Mouse (Mus musculus): ENCODE results near the gene Hhat. TPM values are rescaled to one million over a fixed set of nuclear protein-coding genes. Genes with fewer than 3 reads are reported as not detected.

Hhat gene
- polyA plus RNA-seq, 1 experiment from 2014 or later = 4.8 TPM

GRCm38 (mm10) chr1:192699101-192699500 lies 71.9 kb downstream of the Hhat start:
- Histone ChIP-seq H3K9ac (ENCODE audit: low read depth, low read length) (no peak overlapping the region), H3K27ac (ENCODE audit: low read depth, low read length) (no peak overlapping the region), H3K27me3 (replicated peaks; ENCODE audit: control insufficient read depth, insufficient read depth, low read length) (no peaks in the 10 kb centered on the region), H3K4me3 (ENCODE audit: low read depth, low read length) (no peak overlapping the region), H3K36me3 (ENCODE audit: control insufficient read depth, insufficient read depth) (no peaks in the 10 kb centered on the region), H3K9me3 (ENCODE audit: control insufficient read depth) (no peaks in the 10 kb centered on the region), H3K4me1 (replicated peaks; ENCODE audit: control insufficient read depth, insufficient read depth, low read length) (no peaks in the 10 kb centered on the region), H3K4me2 (replicated peaks; ENCODE audit: low read depth) (no peak overlapping the region)
- no peak for ATAC-seq
- no peak for TF ChIP-seq CTCF (IDR thresholded peaks at IDR 0.05; ENCODE audit: low read depth)

DNA sequence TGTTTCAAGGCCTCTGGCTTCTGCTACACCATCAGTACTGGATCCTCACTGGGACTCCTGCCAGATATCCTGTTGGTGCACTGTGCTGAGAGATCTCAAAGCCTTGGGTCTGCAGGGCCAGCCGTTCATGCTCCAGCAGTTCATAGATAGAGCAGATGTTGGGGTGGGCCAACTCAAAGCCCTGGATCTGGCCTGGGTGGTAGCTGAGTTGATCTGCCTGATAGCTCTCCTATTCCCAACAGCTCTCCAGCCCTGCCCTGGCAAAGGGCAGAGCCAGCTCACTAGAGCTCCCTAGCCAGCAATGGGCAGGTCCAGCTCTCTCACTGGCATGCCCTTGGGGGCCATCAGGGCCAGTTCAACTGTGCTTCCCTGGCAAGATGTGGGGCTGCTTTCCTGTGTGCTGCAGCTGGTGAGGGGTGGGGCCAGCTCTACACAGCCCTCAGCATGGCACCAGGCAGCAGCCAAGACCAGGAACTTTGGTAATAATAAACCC lies 74.6 kb downstream of the Hhat start:
- no peak for TF ChIP-seq CTCF (IDR thresholded peaks at IDR 0.05; ENCODE audit: low read depth)
- ATAC-seq = no peak

DNA sequence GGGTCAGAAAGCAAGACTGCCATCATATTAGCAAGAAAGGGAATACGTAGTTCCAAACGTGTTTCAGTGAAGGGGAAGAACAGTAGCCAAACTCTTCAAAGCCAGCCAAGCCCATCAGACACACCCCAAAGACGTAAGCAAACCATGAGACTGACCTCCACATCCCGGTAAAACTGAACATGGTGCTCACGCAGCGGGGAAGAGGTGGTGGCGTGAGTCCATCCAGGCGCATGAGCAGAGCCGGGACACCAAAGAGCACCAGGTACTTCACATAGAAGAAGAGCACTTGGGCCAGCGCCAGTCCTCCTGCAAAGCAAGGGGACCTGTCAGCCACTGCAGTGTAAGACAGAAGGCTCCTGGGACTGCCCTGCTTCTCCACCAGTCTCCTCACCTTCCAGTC lies 77.4 kb downstream of the Hhat start:
- no peak for TF ChIP-seq CTCF (IDR thresholded peaks at IDR 0.05; ENCODE audit: low read depth)
- Histone ChIP-seq H3K4me3 (ENCODE audit: low read depth, low read length) (no peak overlapping the region), H3K9me3 (ENCODE audit: control insufficient read depth) (no peaks in the 10 kb centered on the region), H3K9ac (ENCODE audit: low read depth, low read length) (no peak overlapping the region), H3K27ac (ENCODE audit: low read depth, low read length) (no peak overlapping the region), H3K27me3 (replicated peaks; ENCODE audit: control insufficient read depth, insufficient read depth, low read length) (no peaks in the 10 kb centered on the region), H3K4me1 (replicated peaks; ENCODE audit: control insufficient read depth, insufficient read depth, low read length) (no peaks in the 10 kb centered on the region), H3K4me2 (replicated peaks; ENCODE audit: low read depth) (no peak overlapping the region), H3K36me3 (ENCODE audit: control insufficient read depth, insufficient read depth) (no peaks in the 10 kb centered on the region)
- 90% methylated on average over 10 of the region's 10 CpGs for WGBS
- no peak for ATAC-seq

More for the DNA sequence above, 74.6 kb downstream of the Hhat start:
- H3K27me3 ChIP-seq (replicated peaks; ENCODE audit: control insufficient read depth, insufficient read depth, low read length) = no peaks in the 10 kb centered on the region
- no peaks in the 10 kb centered on the region for H3K36me3 ChIP-seq (ENCODE audit: control insufficient read depth, insufficient read depth)
- H3K9ac ChIP-seq (ENCODE audit: low read depth, low read length) = no peak overlapping the region
- 75% methylated on average over 1 of the region's 1 CpGs for WGBS
- no peak overlapping the region for H3K4me2 ChIP-seq (replicated peaks; ENCODE audit: low read depth)
- no peaks in the 10 kb centered on the region for H3K9me3 ChIP-seq (ENCODE audit: control insufficient read depth)
- H3K4me3 ChIP-seq (ENCODE audit: low read depth, low read length) = no peak overlapping the region
- no peaks in the 10 kb centered on the region for H3K4me1 ChIP-seq (replicated peaks; ENCODE audit: control insufficient read depth, insufficient read depth, low read length)
- no peak overlapping the region for H3K27ac ChIP-seq (ENCODE audit: low read depth, low read length)

DNA sequence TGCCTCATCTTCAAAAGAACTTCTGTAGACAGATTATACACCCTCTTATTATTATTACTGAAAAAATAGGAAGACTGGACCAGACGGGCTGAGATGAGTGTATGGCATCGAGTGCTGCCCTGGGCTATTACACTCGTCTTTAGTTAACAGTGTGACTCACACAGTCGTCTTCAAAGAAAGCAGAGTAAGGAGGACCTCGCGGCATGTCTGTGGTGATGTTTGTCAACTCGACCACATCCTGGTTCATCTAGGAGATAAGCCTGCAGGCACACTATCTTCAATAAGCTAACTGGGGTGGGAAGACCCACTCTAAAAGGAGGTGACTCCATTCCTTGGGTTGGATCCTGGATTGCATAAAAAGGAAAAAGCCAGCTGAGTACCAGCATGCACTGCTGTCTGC lies 78.0 kb downstream of the Hhat start:
- Histone ChIP-seq H3K36me3 (ENCODE audit: control insufficient read depth, insufficient read depth) (no peaks in the 10 kb centered on the region), H3K27me3 (replicated peaks; ENCODE audit: control insufficient read depth, insufficient read depth, low read length) (no peaks in the 10 kb centered on the region), H3K4me3 (ENCODE audit: low read depth, low read length) (no peak overlapping the region), H3K4me1 (replicated peaks; ENCODE audit: control insufficient read depth, insufficient read depth, low read length) (no peaks in the 10 kb centered on the region), H3K4me2 (replicated peaks; ENCODE audit: low read depth) (no peak overlapping the region), H3K27ac (ENCODE audit: low read depth, low read length) (no peak overlapping the region), H3K9ac (ENCODE audit: low read depth, low read length) (no peak overlapping the region), H3K9me3 (ENCODE audit: control insufficient read depth) (no peaks in the 10 kb centered on the region)
- 74% methylated on average over 7 of the region's 7 CpGs for WGBS
- no peak for ATAC-seq
- no peak for TF ChIP-seq CTCF (IDR thresholded peaks at IDR 0.05; ENCODE audit: low read depth)

DNA sequence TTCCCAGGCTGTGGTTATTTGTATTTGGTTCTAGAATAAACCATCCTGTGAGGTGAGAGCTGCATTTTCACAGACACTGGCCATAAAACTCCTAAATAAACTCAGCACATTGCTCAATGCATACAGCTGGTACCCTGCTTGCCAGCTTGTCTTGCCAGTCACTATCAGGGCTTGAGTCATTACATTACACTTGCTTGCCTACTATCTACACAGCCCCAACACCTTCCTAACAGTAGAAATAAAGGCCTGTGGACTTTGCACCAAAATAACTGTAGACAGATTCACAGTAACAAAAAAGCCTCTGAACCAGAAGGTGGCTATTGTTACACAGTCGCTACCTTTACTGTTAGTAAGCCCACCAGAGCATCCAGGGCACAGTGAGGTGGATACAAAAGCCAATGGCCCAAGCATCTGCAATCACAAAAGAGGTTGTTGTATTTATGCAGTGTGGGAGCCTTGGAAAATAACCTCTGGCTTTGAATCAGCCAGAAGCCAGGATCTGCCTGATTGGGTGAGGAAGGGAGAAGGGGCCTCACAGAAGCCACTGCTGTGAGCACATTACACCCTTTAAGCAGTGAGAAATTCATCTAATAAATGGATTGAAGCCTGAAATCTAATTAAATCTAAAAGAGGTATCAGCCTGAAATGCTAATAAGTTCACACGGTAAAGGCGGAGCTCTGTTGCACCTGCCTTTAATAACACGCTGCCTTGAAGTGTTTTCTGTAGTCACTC lies 88.6 kb downstream of the Hhat start:
- no peak for TF ChIP-seq CTCF (IDR thresholded peaks at IDR 0.05; ENCODE audit: low read depth)
- H3K4me2 ChIP-seq (replicated peaks; ENCODE audit: low read depth) = no peak overlapping the region
- 0 out of 2 replicates have a peak overlapping the region, but pooled peaks have one; percentile 21 for H3K27ac ChIP-seq (ENCODE audit: low read depth, low read length)
- ATAC-seq = peak; percentile 90
- H3K4me1 ChIP-seq (replicated peaks; ENCODE audit: control insufficient read depth, insufficient read depth, low read length) = 0 out of 2 replicates have a peak, but pooled peaks cover 5% of the 10 kb centered on the region
- no peaks in the 10 kb centered on the region for H3K27me3 ChIP-seq (replicated peaks; ENCODE audit: control insufficient read depth, insufficient read depth, low read length)
- H3K4me3 ChIP-seq (ENCODE audit: low read depth, low read length) = no peak overlapping the region
- H3K9ac ChIP-seq (ENCODE audit: low read depth, low read length) = no peak overlapping the region
- H3K9me3 ChIP-seq (ENCODE audit: control insufficient read depth) = 0 out of 2 replicates have a peak, but pooled peaks cover 2% of the 10 kb centered on the region
- H3K36me3 ChIP-seq (ENCODE audit: control insufficient read depth, insufficient read depth) = no peaks in the 10 kb centered on the region
- WGBS = 63% methylated on average over 4 of the region's 4 CpGs

- Histone ChIP-seq H3K9me3 (ENCODE audit: control insufficient read depth) (no peaks in the 10 kb centered on the region), H3K27me3 (replicated peaks; ENCODE audit: control insufficient read depth, insufficient read depth, low read length) (no peaks in the 10 kb centered on the region), H3K36me3 (ENCODE audit: control insufficient read depth, insufficient read depth) (no peaks in the 10 kb centered on the region), H3K4me3 (ENCODE audit: low read depth, low read length) (no peak overlapping the region), H3K9ac (ENCODE audit: low read depth, low read length) (no peak overlapping the region), H3K4me1 (replicated peaks; ENCODE audit: control insufficient read depth, insufficient read depth, low read length) (0 out of 2 replicates have a peak, but pooled peaks cover under 1% of the 10 kb centered on the region), H3K27ac (ENCODE audit: low read depth, low read length) (no peak overlapping the region), H3K4me2 (replicated peaks; ENCODE audit: low read depth) (no peak overlapping the region)
- no peak for TF ChIP-seq CTCF (IDR thresholded peaks at IDR 0.05; ENCODE audit: low read depth)
- ATAC-seq = no peak
- 58% methylated on average over 5 of the region's 5 CpGs for WGBS
Observed at GRCm38 (mm10) chr1:192677236-192677635, 93.8 kb downstream of the Hhat start.

Data from intestine, postnatal 0 days (tissue).